Mouse (Mus musculus) lung, adult 18-20 months (tissue): ENCODE measurements around the gene Scarf1.
A peak's percentile ranks its signal among the peaks of the same experiment; 100 is the strongest.

ENCODE experiments used
- DNase-seq, 2 experiments: peaks; one replicate each; pipeline ENCODE4 v3.0.0; 2022; ENCODE audit warnings: mixed read lengths in 2 of 2

Gene Scarf1

GRCm38 (mm10) chr11:75513336-75513735 lies at the start of gene Scarf1:
Scarf1 (plus strand) TSS chr11:75513540.
- DNase-seq = peak; percentile 75 to 80

- no peak for DNase-seq
Measured at GRCm38 (mm10) chr11:75463624-75464023, 49.7 kb upstream of the Scarf1 start.

- no peak for DNase-seq
Measured at GRCm38 (mm10) chr11:75464417-75464816, 48.9 kb upstream of the Scarf1 start.

GRCm38 (mm10) chr11:75465051-75465450 lies 48.3 kb upstream of the Scarf1 start:
- no peak for DNase-seq

- no peak for DNase-seq
Measured at GRCm38 (mm10) chr11:75466731-75467505, 46.4 kb upstream of the Scarf1 start.

- DNase-seq = peak; percentile 56 to 70
Measured at GRCm38 (mm10) chr11:75467512-75468215, 45.7 kb upstream of the Scarf1 start.

- DNase-seq = no peak
Measured at GRCm38 (mm10) chr11:75468410-75468809, 44.9 kb upstream of the Scarf1 start.

GRCm38 (mm10) chr11:75469261-75469660 lies 44.1 kb upstream of the Scarf1 start:
- no peak for DNase-seq

- no peak for DNase-seq
Measured at GRCm38 (mm10) chr11:75470675-75471074, 42.7 kb upstream of the Scarf1 start.

GRCm38 (mm10) chr11:75472469-75473081 lies 40.8 kb upstream of the Scarf1 start:
- no peak for DNase-seq

- DNase-seq = no peak
Measured at GRCm38 (mm10) chr11:75473376-75473775, 40.0 kb upstream of the Scarf1 start.

GRCm38 (mm10) chr11:75486192-75486591 lies 27.1 kb upstream of the Scarf1 start:
- DNase-seq = no peak

GRCm38 (mm10) chr11:75486601-75487285 lies 26.6 kb upstream of the Scarf1 start, which contains the start of gene Prpf8:
Prpf8 (plus strand) TSS chr11:75486816.
- DNase-seq = peak; percentile 98

- no peak for DNase-seq
Measured at GRCm38 (mm10) chr11:75487496-75487895, 25.8 kb upstream of the Scarf1 start.

- DNase-seq = no peak
Measured at GRCm38 (mm10) chr11:75494296-75495049, 18.9 kb upstream of the Scarf1 start.

- no peak for DNase-seq
Measured at GRCm38 (mm10) chr11:75498126-75498525, 15.2 kb upstream of the Scarf1 start.

- DNase-seq = no peak
Measured at GRCm38 (mm10) chr11:75508162-75508561, 5.2 kb upstream of the Scarf1 start.

- peak; percentile 32 to 42 for DNase-seq
Measured at GRCm38 (mm10) chr11:75508904-75509303, 4.4 kb upstream of the Scarf1 start.

GRCm38 (mm10) chr11:75509741-75510626 lies 3.4 kb upstream of the Scarf1 start, which contains the start of gene Rilp:
Rilp (plus strand) TSS chr11:75510094.
- peak; percentile 93 to 96 for DNase-seq

GRCm38 (mm10) chr11:75510627-75510993 lies 2.7 kb upstream of the Scarf1 start:
- peak; percentile 90 to 93 for DNase-seq

- DNase-seq = peak; percentile 79 to 87
Measured at GRCm38 (mm10) chr11:75511213-75511612, 2.1 kb upstream of the Scarf1 start.
